Mouse (Mus musculus): Measurements from ENCODE around the gene Mlf2. TPM values are rescaled to one million over a fixed set of nuclear protein-coding genes. Genes with fewer than 3 reads are reported as not detected.
A peak's percentile ranks its signal among the peaks of the same experiment; 100 is the strongest.

Gene Mlf2
- total RNA-seq, 1 experiment from 2014 or later: 54.2 TPM

- ATAC-seq (replicated peaks in 1 of 2; ENCODE audit: insufficient read depth in 1 of 2, low FRiP score in 2 of 2, low TSS enrichment in 1 of 2, low read depth in 1 of 2, poor library complexity in 2 of 2, severe bottlenecking in 2 of 2): no peak
These were observed 10.7 kb upstream of the Mlf2 start for GRCm38 (mm10) chr6:124920318-124921085.

GRCm38 (mm10) chr6:124921539-124921938 is 9.6 kb upstream of the Mlf2 start:
- ATAC-seq (replicated peaks in 1 of 2; ENCODE audit: insufficient read depth in 1 of 2, low FRiP score in 2 of 2, low TSS enrichment in 1 of 2, low read depth in 1 of 2, poor library complexity in 2 of 2, severe bottlenecking in 2 of 2): peak; percentile 29 to 63; a peak in 3 of 4 replicates

- no peak for ATAC-seq (replicated peaks in 1 of 2; ENCODE audit: insufficient read depth in 1 of 2, low FRiP score in 2 of 2, low TSS enrichment in 1 of 2, low read depth in 1 of 2, poor library complexity in 2 of 2, severe bottlenecking in 2 of 2)
These were observed 5.9 kb upstream of the Mlf2 start for GRCm38 (mm10) chr6:124925173-124925793.

DNA sequence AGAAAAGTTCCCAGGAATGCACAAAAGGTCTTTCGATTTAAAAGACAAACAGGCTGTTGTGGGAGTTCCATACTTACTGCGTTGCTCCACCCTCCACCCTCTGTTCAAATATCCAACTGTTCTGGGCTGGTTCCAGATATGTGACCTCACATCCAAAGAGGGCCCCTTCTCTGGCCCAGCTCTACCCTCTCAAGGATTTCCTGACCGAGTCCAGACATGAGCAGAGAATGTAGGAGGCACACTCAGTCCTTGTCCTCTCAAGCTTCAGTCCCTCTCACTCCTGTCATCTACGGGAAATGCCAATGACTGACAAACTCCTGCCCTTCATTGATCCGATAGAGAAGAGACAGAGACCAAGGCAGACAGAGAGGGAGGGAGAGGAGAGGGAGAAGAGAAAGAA is 5.2 kb upstream of the Mlf2 start:
- ATAC-seq (replicated peaks in 1 of 2; ENCODE audit: insufficient read depth in 1 of 2, low FRiP score in 2 of 2, low TSS enrichment in 1 of 2, low read depth in 1 of 2, poor library complexity in 2 of 2, severe bottlenecking in 2 of 2): 0 out of 4 replicates have a peak, but pooled peaks of 1 of the 2 experiments have one; percentile 9

DNA sequence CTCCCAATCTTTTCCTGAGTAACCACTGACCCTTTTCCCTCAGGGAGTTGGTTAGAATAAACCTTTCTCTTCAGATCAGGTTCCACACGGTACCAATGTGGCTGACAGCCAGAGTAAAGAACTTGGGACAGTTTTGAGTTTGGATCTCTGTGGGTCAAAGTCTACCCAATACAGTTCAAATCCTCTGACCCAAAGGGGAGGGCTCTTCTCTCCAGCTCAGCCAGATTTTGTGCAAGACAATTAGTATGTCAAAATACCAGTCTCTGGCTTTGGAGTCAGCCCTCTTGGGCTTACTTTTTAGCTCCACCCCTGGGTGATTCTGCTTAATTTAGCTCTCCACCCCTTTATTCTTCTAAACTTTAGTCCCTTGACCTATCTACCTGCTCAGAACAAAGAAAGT is 955 bp upstream of the Mlf2 start:
- no peak for ATAC-seq (replicated peaks in 1 of 2; ENCODE audit: insufficient read depth in 1 of 2, low FRiP score in 2 of 2, low TSS enrichment in 1 of 2, low read depth in 1 of 2, poor library complexity in 2 of 2, severe bottlenecking in 2 of 2)

GRCm38 (mm10) chr6:124931525-124932313 is 533 bp downstream of the Mlf2 start:
- 0 out of 4 replicates have a peak, but pooled peaks of 1 of the 2 experiments have one; percentile 15 for ATAC-seq (replicated peaks in 1 of 2; ENCODE audit: insufficient read depth in 1 of 2, low FRiP score in 2 of 2, low TSS enrichment in 1 of 2, low read depth in 1 of 2, poor library complexity in 2 of 2, severe bottlenecking in 2 of 2)

DNA sequence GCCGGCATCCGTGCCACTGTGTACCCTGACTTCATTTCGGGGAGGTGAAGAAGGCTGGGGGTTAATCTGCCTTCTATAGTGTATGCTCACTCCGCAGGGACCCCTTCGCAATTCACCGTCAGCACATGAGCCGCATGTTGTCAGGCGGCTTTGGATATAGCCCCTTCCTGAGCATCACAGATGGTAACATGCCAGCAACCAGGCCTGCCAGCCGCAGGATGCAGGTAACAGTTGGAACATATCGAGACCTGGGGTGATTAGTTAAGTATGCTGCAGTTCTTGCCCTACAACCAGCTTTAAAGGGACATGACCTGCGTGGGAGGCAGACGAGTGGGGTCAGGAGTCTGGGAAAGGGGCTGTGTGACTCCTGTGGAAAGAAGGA is 1.1 kb downstream of the Mlf2 start:
- ATAC-seq (replicated peaks in 1 of 2; ENCODE audit: insufficient read depth in 1 of 2, low FRiP score in 2 of 2, low TSS enrichment in 1 of 2, low read depth in 1 of 2, poor library complexity in 2 of 2, severe bottlenecking in 2 of 2): no peak

- ATAC-seq (replicated peaks in 1 of 2; ENCODE audit: insufficient read depth in 1 of 2, low FRiP score in 2 of 2, low TSS enrichment in 1 of 2, low read depth in 1 of 2, poor library complexity in 2 of 2, severe bottlenecking in 2 of 2): no peak
These were observed 1.9 kb downstream of the Mlf2 start for GRCm38 (mm10) chr6:124933127-124933526.

GRCm38 (mm10) chr6:124934670-124935069 is 3.5 kb downstream of the Mlf2 start:
- ATAC-seq (replicated peaks in 1 of 2; ENCODE audit: insufficient read depth in 1 of 2, low FRiP score in 2 of 2, low TSS enrichment in 1 of 2, low read depth in 1 of 2, poor library complexity in 2 of 2, severe bottlenecking in 2 of 2): no peak

DNA sequence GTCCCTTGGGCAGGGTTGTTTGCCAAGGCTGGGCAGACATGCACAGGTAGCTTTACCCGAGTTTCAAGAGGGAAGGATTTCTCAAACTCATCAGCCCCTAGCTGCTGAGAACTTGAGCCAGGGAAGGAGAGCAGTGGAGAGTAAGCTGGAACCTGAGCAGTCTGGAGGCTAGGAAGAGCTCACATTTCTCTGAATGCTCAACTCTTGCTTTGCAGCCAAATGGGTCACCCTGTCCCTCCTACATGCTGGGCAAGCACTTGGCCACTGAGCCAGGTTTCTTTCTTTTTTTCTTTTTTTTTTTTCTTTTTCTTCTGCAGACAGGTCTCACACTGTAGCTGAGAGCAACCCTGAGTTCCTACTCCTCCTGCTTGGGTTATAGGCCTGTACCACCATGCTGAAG is 5.5 kb downstream of the Mlf2 start:
- ATAC-seq (replicated peaks in 1 of 2; ENCODE audit: insufficient read depth in 1 of 2, low FRiP score in 2 of 2, low TSS enrichment in 1 of 2, low read depth in 1 of 2, poor library complexity in 2 of 2, severe bottlenecking in 2 of 2): no peak

- ATAC-seq (replicated peaks in 1 of 2; ENCODE audit: insufficient read depth in 1 of 2, low FRiP score in 2 of 2, low TSS enrichment in 1 of 2, low read depth in 1 of 2, poor library complexity in 2 of 2, severe bottlenecking in 2 of 2): no peak
These were observed 6.3 kb downstream of the Mlf2 start for GRCm38 (mm10) chr6:124937493-124937892.

- ATAC-seq (replicated peaks in 1 of 2; ENCODE audit: insufficient read depth in 1 of 2, low FRiP score in 2 of 2, low TSS enrichment in 1 of 2, low read depth in 1 of 2, poor library complexity in 2 of 2, severe bottlenecking in 2 of 2): no peak
These were observed 7.4 kb downstream of the Mlf2 start for GRCm38 (mm10) chr6:124938554-124938953.

- no peak for ATAC-seq (replicated peaks in 1 of 2; ENCODE audit: insufficient read depth in 1 of 2, low FRiP score in 2 of 2, low TSS enrichment in 1 of 2, low read depth in 1 of 2, poor library complexity in 2 of 2, severe bottlenecking in 2 of 2)
These were observed 10.5 kb downstream of the Mlf2 start for GRCm38 (mm10) chr6:124941679-124942078.

DNA sequence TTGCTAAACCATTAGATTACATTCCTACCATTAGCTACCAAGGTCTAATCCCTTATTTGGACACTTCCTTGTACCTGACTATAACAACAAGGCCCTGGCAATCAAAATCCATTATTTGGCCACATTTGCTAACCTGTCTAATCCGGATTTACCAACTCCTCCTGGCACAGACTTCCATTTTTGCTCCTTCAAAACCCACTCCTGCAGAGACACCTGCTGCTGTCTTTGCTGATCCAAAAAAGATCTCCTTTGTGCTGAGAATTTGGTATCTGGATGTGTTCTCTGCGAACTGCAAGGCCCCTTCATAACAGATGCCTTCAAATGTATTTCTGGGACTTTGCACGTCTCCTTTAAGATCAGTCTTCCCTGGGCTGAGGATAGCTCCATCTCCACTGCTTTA is 12.3 kb downstream of the Mlf2 start:
- ATAC-seq (replicated peaks in 1 of 2; ENCODE audit: insufficient read depth in 1 of 2, low FRiP score in 2 of 2, low TSS enrichment in 1 of 2, low read depth in 1 of 2, poor library complexity in 2 of 2, severe bottlenecking in 2 of 2): no peak

- no peak for ATAC-seq (replicated peaks in 1 of 2; ENCODE audit: insufficient read depth in 1 of 2, low FRiP score in 2 of 2, low TSS enrichment in 1 of 2, low read depth in 1 of 2, poor library complexity in 2 of 2, severe bottlenecking in 2 of 2)
These were observed 23.0 kb downstream of the Mlf2 start for GRCm38 (mm10) chr6:124953991-124954715.

GRCm38 (mm10) chr6:124955212-124955611 is 24.0 kb downstream of the Mlf2 start:
- ATAC-seq (replicated peaks in 1 of 2; ENCODE audit: insufficient read depth in 1 of 2, low FRiP score in 2 of 2, low TSS enrichment in 1 of 2, low read depth in 1 of 2, poor library complexity in 2 of 2, severe bottlenecking in 2 of 2): no peak

DNA sequence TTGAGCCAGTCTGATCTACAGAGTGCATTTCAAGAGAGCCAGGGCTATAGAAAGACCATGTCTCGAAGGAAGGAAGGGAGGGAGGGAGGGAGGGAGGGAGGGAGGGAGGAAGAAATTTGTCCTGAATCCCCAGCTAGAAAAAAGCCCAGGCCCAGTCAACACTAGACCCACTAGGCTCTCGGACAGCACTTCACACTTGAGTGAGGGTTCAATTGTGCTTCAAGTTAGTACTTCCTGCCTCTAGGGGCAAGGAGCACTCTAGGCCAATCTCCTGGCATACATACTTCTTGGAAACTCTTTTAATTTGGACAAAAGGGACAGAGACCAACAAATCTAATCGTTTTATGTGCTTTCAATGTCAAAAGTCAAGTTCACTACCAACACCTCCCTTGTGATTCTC is 26.9 kb downstream of the Mlf2 start:
- ATAC-seq (replicated peaks in 1 of 2; ENCODE audit: insufficient read depth in 1 of 2, low FRiP score in 2 of 2, low TSS enrichment in 1 of 2, low read depth in 1 of 2, poor library complexity in 2 of 2, severe bottlenecking in 2 of 2): no peak

All from hematopoietic stem cell, adult 5-6 weeks (primary cell).